Mouse (Mus musculus): ENCODE data around the gene Cep85l. TPM values are rescaled to one million over a fixed set of nuclear protein-coding genes. Genes with fewer than 3 reads are reported as not detected.

The Cep85l gene
- total and polyA plus RNA-seq, 3 experiments = 4.3 to 16.5 (median 16.2) TPM

GRCm38 (mm10) chr10:53414092-53415085 is 34.6 kb upstream of the Cep85l start:
- DNase-seq = peak; percentile 36 to 52
- Histone ChIP-seq H3K27ac (peak overlapping the region; percentile 88), H3K36me3 (ENCODE audit: control insufficient read depth, insufficient read depth, low read length) (peaks cover 5% of the 10 kb centered on the region), H3K4me1 (ENCODE audit: control insufficient read depth, insufficient read depth, low read length) (peaks cover 14% of the 10 kb centered on the region), H3K4me3 (no peak overlapping the region), H3K79me2 (replicated peaks; ENCODE audit: control insufficient read depth, insufficient read depth, low read length) (no peaks in the 10 kb centered on the region), H3K9ac (ENCODE audit: low read depth, low read length) (no peak overlapping the region), H3K27me3 (ENCODE audit: control insufficient read depth, insufficient read depth, low read length) (no peaks in the 10 kb centered on the region)
- intact Hi-C loops (cut with DNase I) = no loop called here
- 34% methylated on average over 6 of the region's 6 CpGs for WGBS
- 0 out of 2 replicates have a peak, but pooled peaks have one; percentile 26 for TF ChIP-seq EP300 (IDR thresholded peaks at IDR 0.05; ENCODE audit: insufficient read depth, low read depth, low read length)
- TF ChIP-seq CTCF (IDR thresholded peaks at IDR 0.05) = no peak
- peak; percentile 47; the same call in 1 of the 2 replicates for TF ChIP-seq POLR2A (IDR thresholded peaks at IDR 0.05; ENCODE audit: insufficient read depth, low read depth, low read length)

GRCm38 (mm10) chr10:53412936-53413335 is 33.2 kb upstream of the Cep85l start:
- no peak overlapping the region for H3K4me3 ChIP-seq
- H3K27ac ChIP-seq = peak overlapping the region; percentile 88
- WGBS = 75% methylated on average over 3 of the region's 3 CpGs
- TF ChIP-seq POLR2A (IDR thresholded peaks at IDR 0.05; ENCODE audit: insufficient read depth, low read depth, low read length) (no peak), CTCF (IDR thresholded peaks at IDR 0.05) (no peak), EP300 (IDR thresholded peaks at IDR 0.05; ENCODE audit: insufficient read depth, low read depth, low read length) (no peak)
- no peaks in the 10 kb centered on the region for H3K27me3 ChIP-seq (ENCODE audit: control insufficient read depth, insufficient read depth, low read length)
- H3K4me1 ChIP-seq (ENCODE audit: control insufficient read depth, insufficient read depth, low read length) = peaks cover 14% of the 10 kb centered on the region
- no peak for DNase-seq
- H3K9ac ChIP-seq (ENCODE audit: low read depth, low read length) = no peak overlapping the region
- no peaks in the 10 kb centered on the region for H3K79me2 ChIP-seq (replicated peaks; ENCODE audit: control insufficient read depth, insufficient read depth, low read length)
- intact Hi-C loops (cut with DNase I) = loop anchor here (2.0 kb wide), 2 partner anchors 14 to 22 kb away; no protein-coding TSS in a partner anchor
- H3K36me3 ChIP-seq (ENCODE audit: control insufficient read depth, insufficient read depth, low read length) = peaks cover 5% of the 10 kb centered on the region

DNA sequence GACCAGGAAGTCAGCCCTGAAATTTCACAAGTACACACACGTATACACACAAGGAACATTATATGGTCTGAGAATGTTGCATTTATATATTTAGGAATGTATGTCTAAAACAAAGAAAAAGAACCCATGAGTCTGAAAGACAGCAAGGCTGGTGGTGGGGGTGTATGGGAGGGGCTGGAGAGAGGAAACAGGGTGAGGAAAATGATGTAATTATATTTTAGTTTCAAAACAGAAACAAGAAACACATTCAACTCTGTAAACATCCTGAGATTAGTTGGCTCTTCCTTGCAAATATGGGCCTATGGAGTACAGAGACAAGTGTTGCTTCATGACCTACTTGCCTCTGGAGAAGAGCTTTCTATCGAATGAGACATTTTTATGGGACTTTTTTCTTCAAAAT is 32.4 kb upstream of the Cep85l start:
- Histone ChIP-seq H3K27ac (peak overlapping the region; percentile 88), H3K4me3 (no peak overlapping the region), H3K4me1 (ENCODE audit: control insufficient read depth, insufficient read depth, low read length) (peaks cover 14% of the 10 kb centered on the region), H3K79me2 (replicated peaks; ENCODE audit: control insufficient read depth, insufficient read depth, low read length) (no peaks in the 10 kb centered on the region), H3K9ac (ENCODE audit: low read depth, low read length) (no peak overlapping the region), H3K36me3 (ENCODE audit: control insufficient read depth, insufficient read depth, low read length) (peaks cover 5% of the 10 kb centered on the region), H3K27me3 (ENCODE audit: control insufficient read depth, insufficient read depth, low read length) (no peaks in the 10 kb centered on the region)
- WGBS = 44% methylated on average over 2 of the region's 2 CpGs
- DNase-seq = no peak
- TF ChIP-seq CTCF (IDR thresholded peaks at IDR 0.05) = no peak
- TF ChIP-seq EP300 (IDR thresholded peaks at IDR 0.05; ENCODE audit: insufficient read depth, low read depth, low read length) = no peak
- no peak for TF ChIP-seq POLR2A (IDR thresholded peaks at IDR 0.05; ENCODE audit: insufficient read depth, low read depth, low read length)
- intact Hi-C loops (cut with DNase I) = loop anchor here (2.0 kb wide), 2 partner anchors 13 to 23 kb away; no protein-coding TSS in a partner anchor

GRCm38 (mm10) chr10:53410831-53411230 is 31.1 kb upstream of the Cep85l start:
- no peaks in the 10 kb centered on the region for H3K27me3 ChIP-seq (ENCODE audit: control insufficient read depth, insufficient read depth, low read length)
- no peak for DNase-seq
- 39% methylated on average over 2 of the region's 2 CpGs for WGBS
- H3K4me1 ChIP-seq (ENCODE audit: control insufficient read depth, insufficient read depth, low read length) = peaks cover 11% of the 10 kb centered on the region
- TF ChIP-seq CTCF (IDR thresholded peaks at IDR 0.05) (no peak), EP300 (IDR thresholded peaks at IDR 0.05; ENCODE audit: insufficient read depth, low read depth, low read length) (no peak), POLR2A (IDR thresholded peaks at IDR 0.05; ENCODE audit: insufficient read depth, low read depth, low read length) (no peak)
- H3K36me3 ChIP-seq (ENCODE audit: control insufficient read depth, insufficient read depth, low read length) = peaks cover 5% of the 10 kb centered on the region
- H3K79me2 ChIP-seq (replicated peaks; ENCODE audit: control insufficient read depth, insufficient read depth, low read length) = no peaks in the 10 kb centered on the region
- peak overlapping the region; percentile 34 for H3K27ac ChIP-seq
- no peak overlapping the region for H3K9ac ChIP-seq (ENCODE audit: low read depth, low read length)
- H3K4me3 ChIP-seq = no peak overlapping the region
- intact Hi-C loops (cut with DNase I) = no loop called here

- no peaks in the 10 kb centered on the region for H3K27me3 ChIP-seq (ENCODE audit: control insufficient read depth, insufficient read depth, low read length)
- DNase-seq = no peak
- intact Hi-C loops (cut with DNase I) = no loop called here
- WGBS = 87% methylated on average over 4 of the region's 4 CpGs
- no peak for TF ChIP-seq POLR2A (IDR thresholded peaks at IDR 0.05; ENCODE audit: insufficient read depth, low read depth, low read length)
- TF ChIP-seq CTCF (IDR thresholded peaks at IDR 0.05) = no peak
- no peak for TF ChIP-seq EP300 (IDR thresholded peaks at IDR 0.05; ENCODE audit: insufficient read depth, low read depth, low read length)
- no peak overlapping the region for H3K4me3 ChIP-seq
- H3K36me3 ChIP-seq (ENCODE audit: control insufficient read depth, insufficient read depth, low read length) = peaks cover 2% of the 10 kb centered on the region
- H3K79me2 ChIP-seq (replicated peaks; ENCODE audit: control insufficient read depth, insufficient read depth, low read length) = no peaks in the 10 kb centered on the region
- no peak overlapping the region for H3K27ac ChIP-seq
- no peak overlapping the region for H3K9ac ChIP-seq (ENCODE audit: low read depth, low read length)
- H3K4me1 ChIP-seq (ENCODE audit: control insufficient read depth, insufficient read depth, low read length) = peaks cover 6% of the 10 kb centered on the region
These were observed 27.7 kb upstream of the Cep85l start for GRCm38 (mm10) chr10:53407422-53407821.

- intact Hi-C loops (cut with DNase I) = no loop called here
- TF ChIP-seq EP300 (IDR thresholded peaks at IDR 0.05; ENCODE audit: insufficient read depth, low read depth, low read length) (no peak), CTCF (IDR thresholded peaks at IDR 0.05) (no peak), POLR2A (IDR thresholded peaks at IDR 0.05; ENCODE audit: insufficient read depth, low read depth, low read length) (no peak)
- Histone ChIP-seq H3K4me3 (no peak overlapping the region), H3K4me1 (ENCODE audit: control insufficient read depth, insufficient read depth, low read length) (peaks cover 5% of the 10 kb centered on the region), H3K36me3 (ENCODE audit: control insufficient read depth, insufficient read depth, low read length) (peaks cover 2% of the 10 kb centered on the region), H3K79me2 (replicated peaks; ENCODE audit: control insufficient read depth, insufficient read depth, low read length) (no peaks in the 10 kb centered on the region), H3K27me3 (ENCODE audit: control insufficient read depth, insufficient read depth, low read length) (no peaks in the 10 kb centered on the region), H3K27ac (no peak overlapping the region), H3K9ac (ENCODE audit: low read depth, low read length) (no peak overlapping the region)
- DNase-seq = no peak
- 93% methylated on average over 2 of the region's 2 CpGs for WGBS
These were observed 27.1 kb upstream of the Cep85l start for GRCm38 (mm10) chr10:53406845-53407244.

All from heart, adult 2 months (tissue).